Mouse (Mus musculus): Measurements from ENCODE around the gene Inf2. TPM values are rescaled to one million over a fixed set of nuclear protein-coding genes. Genes with fewer than 3 reads are reported as not detected.
A peak's percentile ranks its signal among the peaks of the same experiment; 100 is the strongest.

Inf2 gene
- polyA plus RNA-seq, 1 experiment, result 30.8 TPM

- no peak overlapping the region for H3K27ac ChIP-seq (ENCODE audit: insufficient read depth, low read depth, low read length)
- H3K4me1 ChIP-seq (ENCODE audit: control insufficient read depth, insufficient read depth, low read length), result no peaks in the 10 kb centered on the region
- TF ChIP-seq POLR2A (IDR thresholded peaks at IDR 0.05; ENCODE audit: borderline replicate concordance, low read depth, low read length), result no peak
- no peak for TF ChIP-seq CTCF (IDR thresholded peaks at IDR 0.05; ENCODE audit: low read depth, low read length)
- H3K4me3 ChIP-seq (ENCODE audit: insufficient read depth, low read length), result no peak overlapping the region
Measured at GRCm38 (mm10) chr12:112549287-112549686, 39.3 kb upstream of the Inf2 start.

DNA sequence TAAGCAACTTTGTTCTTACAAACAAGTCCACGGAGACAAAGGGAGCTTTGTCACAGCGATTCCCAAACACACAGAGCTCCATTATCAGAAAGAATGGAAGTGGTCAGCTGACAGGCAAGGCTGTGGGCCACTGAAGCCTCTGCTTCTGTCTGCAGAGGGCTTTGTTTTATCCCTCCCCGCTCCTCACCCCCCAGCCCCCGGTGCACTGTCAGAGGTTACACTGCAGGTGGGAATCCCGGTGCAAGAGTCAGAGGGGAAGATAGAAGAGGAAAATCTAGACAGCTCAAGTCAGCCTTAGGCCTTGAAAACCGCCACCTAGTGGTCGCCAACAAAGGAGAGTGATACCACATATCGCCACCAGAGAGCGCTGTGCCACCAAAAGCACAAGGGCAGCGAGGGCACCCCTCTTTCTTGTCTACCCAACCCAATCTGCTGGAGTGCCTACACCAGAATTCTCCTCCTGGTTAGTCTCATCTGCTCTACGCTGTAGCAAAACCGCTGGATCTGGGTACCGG is 36.7 kb upstream of the Inf2 start:
- H3K4me1 ChIP-seq (ENCODE audit: control insufficient read depth, insufficient read depth, low read length), result no peaks in the 10 kb centered on the region
- no peak overlapping the region for H3K27ac ChIP-seq (ENCODE audit: insufficient read depth, low read depth, low read length)
- no peak overlapping the region for H3K4me3 ChIP-seq (ENCODE audit: insufficient read depth, low read length)
- TF ChIP-seq CTCF (IDR thresholded peaks at IDR 0.05; ENCODE audit: low read depth, low read length), result peak; percentile 100
- TF ChIP-seq POLR2A (IDR thresholded peaks at IDR 0.05; ENCODE audit: borderline replicate concordance, low read depth, low read length), result no peak

DNA sequence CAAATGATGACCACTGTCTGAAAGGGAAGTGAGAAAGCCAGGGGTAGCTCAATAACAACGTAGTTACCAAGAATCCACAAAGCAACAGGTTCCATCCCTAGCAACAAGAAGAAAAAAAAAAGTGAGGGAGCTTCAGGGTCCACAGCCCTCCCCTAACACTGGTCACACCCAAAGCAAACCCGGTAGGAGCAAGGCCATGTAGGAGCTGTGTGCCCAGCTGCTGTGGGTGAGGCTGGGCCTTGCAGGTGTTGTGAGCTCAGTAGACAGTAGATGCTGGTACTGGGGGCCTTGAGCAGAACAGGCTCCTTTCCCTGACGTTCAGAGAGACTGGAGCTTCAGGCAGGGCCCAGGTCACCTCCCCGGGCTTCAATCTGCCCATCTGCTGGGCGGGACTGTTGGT is 36.1 kb upstream of the Inf2 start:
- Histone ChIP-seq H3K4me1 (ENCODE audit: control insufficient read depth, insufficient read depth, low read length) (no peaks in the 10 kb centered on the region), H3K27ac (ENCODE audit: insufficient read depth, low read depth, low read length) (no peak overlapping the region), H3K4me3 (ENCODE audit: insufficient read depth, low read length) (no peak overlapping the region)
- TF ChIP-seq POLR2A (IDR thresholded peaks at IDR 0.05; ENCODE audit: borderline replicate concordance, low read depth, low read length) (no peak), CTCF (IDR thresholded peaks at IDR 0.05; ENCODE audit: low read depth, low read length) (no peak)

GRCm38 (mm10) chr12:112554900-112555299 is 33.7 kb upstream of the Inf2 start:
- TF ChIP-seq CTCF (IDR thresholded peaks at IDR 0.05; ENCODE audit: low read depth, low read length), result no peak
- no peak for TF ChIP-seq POLR2A (IDR thresholded peaks at IDR 0.05; ENCODE audit: borderline replicate concordance, low read depth, low read length)
- Histone ChIP-seq H3K4me1 (ENCODE audit: control insufficient read depth, insufficient read depth, low read length) (peaks cover under 1% of the 10 kb centered on the region; the same call in 1 of the 2 replicates), H3K4me3 (ENCODE audit: insufficient read depth, low read length) (no peak overlapping the region), H3K27ac (ENCODE audit: insufficient read depth, low read depth, low read length) (no peak overlapping the region)

DNA sequence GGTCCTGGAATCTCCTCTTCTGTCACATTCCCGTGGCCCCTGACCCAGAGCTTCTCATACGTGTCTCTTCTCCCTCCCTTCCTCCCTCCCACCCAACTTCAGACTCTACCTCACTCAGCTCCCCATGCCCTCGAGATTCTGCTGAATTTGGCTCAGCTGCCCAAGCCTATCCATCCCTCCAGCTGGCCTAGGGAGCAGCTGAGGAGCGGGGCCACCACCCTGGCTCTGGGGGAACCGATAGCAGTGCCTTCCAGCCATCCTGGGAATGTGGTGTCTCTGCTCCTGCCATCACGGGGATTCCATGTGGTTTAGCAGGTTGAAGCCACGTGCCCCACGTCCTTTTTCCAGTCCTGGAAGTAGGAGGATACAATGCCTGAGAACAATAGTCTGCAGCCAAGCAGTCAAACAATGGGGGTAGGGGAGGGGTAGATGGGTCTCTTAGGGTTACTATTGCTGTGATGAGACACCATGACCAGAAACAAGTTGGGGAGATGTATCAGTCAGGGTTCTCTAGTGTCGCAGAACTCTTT is 32.0 kb upstream of the Inf2 start:
- no peak overlapping the region for H3K4me3 ChIP-seq (ENCODE audit: insufficient read depth, low read length)
- TF ChIP-seq CTCF (IDR thresholded peaks at IDR 0.05; ENCODE audit: low read depth, low read length) (no peak), POLR2A (IDR thresholded peaks at IDR 0.05; ENCODE audit: borderline replicate concordance, low read depth, low read length) (no peak)
- H3K27ac ChIP-seq (ENCODE audit: insufficient read depth, low read depth, low read length), result no peak overlapping the region
- H3K4me1 ChIP-seq (ENCODE audit: control insufficient read depth, insufficient read depth, low read length), result peaks cover 3% of the 10 kb centered on the region; the same call in 1 of the 2 replicates

- Histone ChIP-seq H3K4me1 (ENCODE audit: control insufficient read depth, insufficient read depth, low read length) (peaks cover 3% of the 10 kb centered on the region; the same call in 1 of the 2 replicates), H3K27ac (ENCODE audit: insufficient read depth, low read depth, low read length) (no peak overlapping the region), H3K4me3 (ENCODE audit: insufficient read depth, low read length) (no peak overlapping the region)
- TF ChIP-seq CTCF (IDR thresholded peaks at IDR 0.05; ENCODE audit: low read depth, low read length), result no peak
- no peak for TF ChIP-seq POLR2A (IDR thresholded peaks at IDR 0.05; ENCODE audit: borderline replicate concordance, low read depth, low read length)
Measured at GRCm38 (mm10) chr12:112557219-112557618, 31.4 kb upstream of the Inf2 start.

DNA sequence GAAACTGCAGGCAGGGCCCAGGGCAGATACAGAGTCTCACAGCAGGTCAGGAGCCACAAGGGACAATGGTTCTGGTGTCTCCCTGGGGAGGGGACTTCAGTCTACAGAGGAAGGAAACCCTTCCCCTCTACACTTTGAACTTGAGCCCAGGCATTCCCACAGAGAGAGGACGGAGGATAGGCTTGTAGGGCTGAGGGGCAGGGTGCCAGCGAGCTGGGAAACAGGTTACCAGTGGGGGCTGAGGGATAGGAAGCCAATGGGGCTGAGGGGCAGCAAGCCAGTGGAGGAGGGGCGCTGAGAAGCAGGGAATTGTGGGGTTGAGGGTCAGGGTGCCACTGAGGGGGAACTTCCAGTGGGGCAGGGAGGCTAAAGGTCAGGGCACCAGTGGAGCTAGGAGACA is 29.4 kb upstream of the Inf2 start:
- H3K27ac ChIP-seq (ENCODE audit: insufficient read depth, low read depth, low read length), result no peak overlapping the region
- H3K4me3 ChIP-seq (ENCODE audit: insufficient read depth, low read length), result no peak overlapping the region
- H3K4me1 ChIP-seq (ENCODE audit: control insufficient read depth, insufficient read depth, low read length), result peaks cover 5% of the 10 kb centered on the region; the same call in 1 of the 2 replicates
- TF ChIP-seq CTCF (IDR thresholded peaks at IDR 0.05; ENCODE audit: low read depth, low read length) (no peak), POLR2A (IDR thresholded peaks at IDR 0.05; ENCODE audit: borderline replicate concordance, low read depth, low read length) (no peak)

DNA sequence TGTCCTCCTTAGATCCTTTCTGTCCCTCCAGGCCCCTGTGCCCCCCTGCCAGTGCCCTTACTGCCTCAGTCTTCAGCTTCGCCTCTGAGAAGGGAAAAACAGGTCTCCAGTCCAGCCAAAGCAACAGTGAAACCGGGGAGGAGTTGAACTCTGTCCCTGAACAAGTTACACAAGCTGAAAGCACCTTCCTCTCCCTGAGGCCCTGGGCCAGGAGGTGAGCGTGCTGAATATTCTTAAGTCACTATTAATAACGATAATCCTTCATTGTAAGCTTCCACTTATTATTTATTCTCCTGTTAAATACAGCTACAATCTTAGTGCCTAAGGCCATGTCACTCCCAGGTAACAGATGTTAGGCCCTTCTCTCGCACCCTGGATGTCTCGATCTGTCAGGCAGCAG is 28.9 kb upstream of the Inf2 start:
- TF ChIP-seq POLR2A (IDR thresholded peaks at IDR 0.05; ENCODE audit: borderline replicate concordance, low read depth, low read length), result no peak
- no peak for TF ChIP-seq CTCF (IDR thresholded peaks at IDR 0.05; ENCODE audit: low read depth, low read length)
- H3K4me1 ChIP-seq (ENCODE audit: control insufficient read depth, insufficient read depth, low read length), result peaks cover 5% of the 10 kb centered on the region; the same call in 1 of the 2 replicates
- H3K4me3 ChIP-seq (ENCODE audit: insufficient read depth, low read length), result no peak overlapping the region
- H3K27ac ChIP-seq (ENCODE audit: insufficient read depth, low read depth, low read length), result no peak overlapping the region

DNA sequence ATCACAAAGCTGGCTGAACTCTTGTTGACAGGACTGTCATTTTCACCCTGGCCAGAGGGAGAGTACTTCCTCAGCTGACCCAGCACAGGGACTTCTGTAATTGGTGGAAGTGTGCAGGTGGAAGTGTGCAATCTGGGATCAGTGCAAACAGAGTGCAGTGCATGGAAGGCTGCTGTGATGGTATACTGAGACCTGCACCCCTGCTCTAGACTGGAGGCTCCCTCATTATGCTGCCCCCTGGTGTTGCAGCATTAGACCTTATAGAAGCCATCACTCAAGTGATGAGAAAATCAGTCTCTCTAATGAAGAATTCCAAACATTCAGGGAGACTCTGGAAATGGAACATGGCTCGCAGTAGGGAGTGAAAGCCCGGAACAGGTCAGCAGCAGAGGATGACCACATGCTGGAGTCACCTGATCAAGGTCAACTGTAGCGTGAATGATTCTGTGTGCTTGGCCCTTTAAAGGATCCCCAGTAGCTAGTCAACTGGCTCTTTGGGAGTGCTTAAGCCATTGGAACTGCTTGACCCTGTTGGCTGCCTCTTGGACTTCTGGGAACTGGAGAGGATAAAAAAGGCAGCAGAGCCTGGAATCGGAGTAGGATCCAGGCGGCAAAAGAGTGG is 28.3 kb upstream of the Inf2 start:
- Histone ChIP-seq H3K27ac (ENCODE audit: insufficient read depth, low read depth, low read length) (no peak overlapping the region), H3K4me3 (ENCODE audit: insufficient read depth, low read length) (no peak overlapping the region), H3K4me1 (ENCODE audit: control insufficient read depth, insufficient read depth, low read length) (peaks cover 5% of the 10 kb centered on the region; the same call in 1 of the 2 replicates)
- TF ChIP-seq POLR2A (IDR thresholded peaks at IDR 0.05; ENCODE audit: borderline replicate concordance, low read depth, low read length) (no peak), CTCF (IDR thresholded peaks at IDR 0.05; ENCODE audit: low read depth, low read length) (0 out of 2 replicates have a peak, but pooled peaks have one; percentile 41)

DNA sequence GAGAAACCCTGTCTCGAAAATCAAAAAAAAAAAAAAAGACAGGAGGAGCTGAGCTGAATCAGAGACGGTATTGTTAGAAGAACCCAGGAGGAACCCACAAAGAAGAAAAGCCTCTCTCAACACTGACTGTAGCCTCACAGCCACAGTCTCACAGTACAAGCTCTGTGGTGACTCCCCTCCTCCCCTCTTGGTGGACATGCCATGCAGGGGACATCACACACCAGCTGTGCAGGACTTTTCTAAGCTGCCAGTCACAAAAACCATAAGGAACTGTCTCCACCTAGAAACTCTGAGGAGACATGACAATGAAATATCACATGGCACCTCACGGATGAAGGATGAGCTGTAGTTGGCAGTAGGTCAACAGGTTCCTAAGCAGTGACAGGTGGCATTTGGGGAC is 27.4 kb upstream of the Inf2 start:
- H3K4me1 ChIP-seq (ENCODE audit: control insufficient read depth, insufficient read depth, low read length), result peaks cover 5% of the 10 kb centered on the region; the same call in 1 of the 2 replicates
- TF ChIP-seq CTCF (IDR thresholded peaks at IDR 0.05; ENCODE audit: low read depth, low read length), result no peak
- no peak for TF ChIP-seq POLR2A (IDR thresholded peaks at IDR 0.05; ENCODE audit: borderline replicate concordance, low read depth, low read length)
- H3K4me3 ChIP-seq (ENCODE audit: insufficient read depth, low read length), result no peak overlapping the region
- no peak overlapping the region for H3K27ac ChIP-seq (ENCODE audit: insufficient read depth, low read depth, low read length)
